Mouse (Mus musculus): ENCODE data around the gene Glp1r.

The Glp1r gene

DNA sequence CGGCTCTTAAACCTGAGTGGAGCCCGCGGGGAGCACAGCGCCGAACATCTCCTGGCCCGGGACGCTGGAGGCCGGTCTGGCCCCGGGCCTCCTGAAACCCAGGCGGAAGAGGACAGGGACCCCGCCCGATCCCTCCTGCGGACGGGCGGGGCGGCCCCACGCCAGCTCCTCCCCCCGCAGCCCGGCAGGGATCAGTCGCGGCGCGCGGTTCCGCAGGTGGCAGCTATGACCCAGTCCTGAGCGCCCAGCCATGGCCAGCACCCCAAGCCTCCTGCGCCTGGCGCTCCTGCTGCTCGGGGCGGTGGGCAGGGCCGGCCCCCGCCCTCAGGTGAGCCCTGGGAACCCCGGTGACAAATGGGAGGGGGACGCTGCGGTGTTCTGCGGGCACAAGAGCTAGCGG lies at the start of gene Glp1r:
Gene Glp1r (plus strand): TSS at position 191 of the 400 bp plus-strand sequence.
- no peak for DNase-seq (ENCODE audit: low read depth, low spot score)

DNA sequence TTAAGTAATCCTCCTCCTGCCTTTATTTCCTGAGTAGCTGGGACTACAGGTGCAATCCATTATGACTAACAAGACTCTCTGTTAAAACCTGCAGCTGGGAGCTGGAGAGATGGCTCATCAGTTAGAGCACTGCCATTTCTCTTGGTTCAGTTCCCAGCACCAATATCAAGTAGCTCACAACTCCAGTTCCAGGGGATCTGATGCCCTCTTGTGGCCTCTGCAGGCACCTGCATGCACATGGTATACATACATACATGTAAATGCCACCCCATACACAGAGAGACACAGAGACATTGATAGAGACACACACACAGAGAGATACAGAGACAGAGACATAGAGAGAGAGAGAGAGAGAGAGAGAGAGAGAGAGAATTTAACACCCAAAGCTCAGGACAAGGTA lies 49.3 kb upstream of the Glp1r start:
- DNase-seq (ENCODE audit: low read depth, low spot score): no peak

DNA sequence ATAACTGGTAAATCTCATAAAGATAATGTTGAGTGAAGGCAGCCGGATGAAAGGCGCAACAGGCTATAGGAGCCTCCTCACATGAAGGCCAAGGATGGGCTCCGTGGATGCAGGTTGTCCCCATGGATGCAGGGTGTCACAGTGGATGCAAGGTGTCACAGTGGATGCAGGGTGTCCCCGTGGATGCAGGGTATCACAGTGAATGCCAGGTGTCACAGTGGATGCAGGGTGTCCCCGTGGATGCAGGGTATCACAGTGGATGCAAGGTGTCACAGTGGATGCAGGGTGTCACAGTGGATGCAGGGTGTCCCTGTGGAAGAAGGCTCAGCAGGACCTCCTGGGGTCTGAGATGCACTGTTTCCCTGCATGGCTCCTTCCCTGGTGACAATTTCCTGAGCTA lies 44.3 kb upstream of the Glp1r start:
- DNase-seq (ENCODE audit: low read depth, low spot score): no peak

DNA sequence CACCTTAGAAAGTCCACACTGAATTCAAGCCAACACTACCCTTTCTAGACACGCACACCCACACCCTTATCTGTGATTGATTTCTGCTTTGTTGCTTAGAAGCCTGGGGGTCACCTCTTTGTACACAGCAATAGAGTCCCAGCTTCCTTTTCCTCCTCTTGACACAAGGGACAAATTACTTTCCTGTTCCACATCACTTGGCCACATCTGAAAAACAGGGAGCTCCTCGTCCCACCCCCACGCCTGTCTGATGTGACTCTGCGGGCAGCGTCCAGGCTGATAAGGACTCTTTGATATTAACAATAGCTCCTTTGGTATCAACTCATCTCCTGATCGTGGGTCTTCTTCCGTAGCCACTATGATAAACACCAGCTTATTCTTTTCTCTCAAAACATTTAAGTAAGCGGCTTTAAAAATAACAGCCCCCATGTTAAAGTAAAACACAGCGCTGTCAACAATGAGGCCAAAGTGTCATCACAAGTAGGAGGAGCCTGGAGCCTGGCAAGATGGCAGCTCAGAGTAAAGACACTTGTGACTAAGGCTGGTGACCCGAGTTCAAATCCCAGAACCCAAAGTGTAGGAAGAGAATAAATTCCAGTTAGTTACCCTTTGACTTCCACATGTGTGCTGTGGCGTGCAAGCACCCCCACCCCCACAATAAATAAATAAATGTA lies 42.9 kb upstream of the Glp1r start:
- DNase-seq (ENCODE audit: low read depth, low spot score): no peak

DNA sequence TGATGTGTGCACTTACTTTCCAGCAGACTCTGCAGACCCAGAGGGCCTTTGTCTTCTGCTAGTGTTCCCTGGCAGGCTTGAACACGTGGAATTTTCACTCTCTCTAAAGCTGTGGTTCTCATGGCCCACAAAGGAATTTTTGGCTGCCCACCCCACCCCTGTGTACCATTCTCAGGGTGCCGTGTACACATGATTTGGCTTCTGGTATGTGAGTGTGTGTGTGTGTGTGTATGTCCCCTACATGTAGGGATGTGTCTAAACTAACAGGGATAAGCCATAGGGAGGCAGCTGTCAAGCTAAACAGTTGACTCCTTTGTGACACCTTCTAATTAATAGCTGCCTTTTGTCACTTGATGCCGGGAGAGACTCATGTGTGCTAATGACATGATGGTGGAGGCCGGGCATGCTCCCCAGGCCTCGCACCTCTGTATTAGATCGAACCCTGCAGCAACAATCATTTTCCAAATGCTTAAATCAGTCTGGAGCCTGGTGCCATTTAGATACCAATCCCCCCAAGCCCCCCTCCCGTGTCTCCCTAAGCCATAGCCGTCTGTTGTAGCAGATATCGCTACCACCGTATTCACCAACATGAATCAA lies 41.5 kb upstream of the Glp1r start:
- DNase-seq (ENCODE audit: low read depth, low spot score): no peak

DNA sequence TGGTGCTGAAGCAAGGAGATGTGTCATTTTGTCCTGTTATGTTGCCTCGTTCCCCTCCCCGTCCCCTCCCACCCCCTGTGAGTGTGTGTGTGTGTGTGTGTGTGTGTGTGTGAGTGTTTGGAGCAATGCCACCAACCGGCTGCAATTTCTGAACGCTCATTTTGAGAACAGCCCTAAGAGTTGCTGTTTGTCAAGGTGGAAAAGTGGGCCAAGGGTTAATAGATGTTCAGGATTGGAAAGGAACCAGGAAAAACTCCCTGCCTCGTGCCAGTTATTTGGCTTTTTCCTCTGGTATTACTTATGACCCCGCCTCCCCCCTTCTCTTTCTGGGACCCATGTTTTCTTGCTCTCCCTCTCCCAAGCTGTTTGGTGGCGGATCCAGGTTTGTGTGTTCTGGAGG lies 41.0 kb upstream of the Glp1r start:
- DNase-seq (ENCODE audit: low read depth, low spot score): no peak

DNA sequence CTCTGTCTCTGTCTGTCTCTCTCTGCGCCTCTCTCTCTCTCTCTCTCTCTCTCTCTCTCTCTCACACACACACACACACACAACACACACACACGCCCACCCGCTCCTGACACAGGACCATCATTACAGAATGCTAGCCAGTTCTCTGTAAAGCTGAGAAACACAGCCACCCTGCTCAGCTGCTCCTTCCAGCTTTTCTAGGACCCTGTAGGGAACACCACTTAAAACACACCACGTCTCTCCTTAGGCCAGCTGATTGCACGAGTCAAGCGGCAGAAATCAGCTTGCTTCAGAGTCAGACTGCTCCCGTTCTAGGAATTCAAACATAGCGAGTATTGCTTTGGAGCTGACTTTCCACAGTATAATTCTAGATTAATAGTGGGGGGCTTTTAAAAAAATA lies 35.3 kb upstream of the Glp1r start:
- DNase-seq (ENCODE audit: low read depth, low spot score): no peak

DNA sequence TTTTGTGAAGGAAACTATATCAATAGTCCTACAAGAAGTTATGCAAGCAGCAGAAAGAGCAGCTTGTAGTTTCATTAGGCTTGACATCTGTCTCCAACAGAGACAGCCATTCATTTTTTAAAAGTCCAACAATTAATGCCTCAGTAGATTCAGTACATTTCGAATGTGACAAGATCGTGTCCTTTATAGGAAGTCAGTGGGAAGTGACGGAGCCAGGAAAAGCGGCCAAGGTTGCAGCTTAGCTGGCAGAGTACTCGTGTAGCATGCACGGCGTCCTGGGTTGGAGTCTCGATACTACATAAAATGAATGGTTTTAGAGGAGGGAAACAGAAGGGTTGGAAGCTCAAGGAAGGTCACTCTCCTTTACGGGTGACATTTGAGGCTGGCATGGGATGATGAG lies 34.7 kb upstream of the Glp1r start:
- DNase-seq (ENCODE audit: low read depth, low spot score): no peak

DNA sequence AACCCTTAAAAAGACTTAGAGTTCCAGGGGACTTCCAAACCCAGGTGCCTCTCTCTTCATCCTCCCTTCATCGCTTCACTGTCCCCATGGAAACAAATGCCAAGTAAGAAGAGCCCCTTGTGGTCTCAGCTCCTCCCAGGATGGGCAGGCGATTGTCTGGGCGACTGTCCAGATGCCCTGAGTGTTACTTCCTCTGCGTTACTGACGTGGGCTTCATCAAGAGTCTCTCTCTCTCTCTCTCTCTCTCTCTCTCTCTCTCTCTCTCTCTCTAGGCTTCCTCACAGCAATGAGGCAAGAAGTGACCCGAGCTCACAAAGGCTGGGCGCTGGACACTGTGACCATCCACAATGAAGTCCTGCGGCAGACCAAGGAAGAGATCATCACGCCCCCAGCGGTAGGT lies 30.6 kb upstream of the Glp1r start:
- DNase-seq (ENCODE audit: low read depth, low spot score): no peak

DNA sequence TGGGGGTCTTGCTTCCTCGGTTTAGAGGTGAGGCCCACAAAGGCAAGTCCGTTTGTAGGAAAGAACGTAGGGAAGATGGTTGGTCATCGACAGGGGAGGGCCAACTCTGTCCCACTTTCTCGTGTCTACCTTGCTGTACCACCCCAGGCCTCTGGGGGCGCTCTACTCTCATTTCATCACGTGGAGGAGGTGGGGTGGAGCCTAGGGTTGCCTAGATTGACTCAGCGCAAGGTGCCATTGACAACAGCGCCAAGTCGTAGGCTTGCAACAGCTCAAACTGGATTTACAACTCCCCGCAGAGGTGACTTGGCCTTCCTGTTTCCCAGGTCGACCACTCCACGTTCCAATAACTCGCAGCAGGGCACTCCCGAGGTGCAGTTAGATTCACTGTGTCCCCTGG lies 27.3 kb upstream of the Glp1r start:
- peak; percentile 29 for DNase-seq (ENCODE audit: low read depth, low spot score)

DNA sequence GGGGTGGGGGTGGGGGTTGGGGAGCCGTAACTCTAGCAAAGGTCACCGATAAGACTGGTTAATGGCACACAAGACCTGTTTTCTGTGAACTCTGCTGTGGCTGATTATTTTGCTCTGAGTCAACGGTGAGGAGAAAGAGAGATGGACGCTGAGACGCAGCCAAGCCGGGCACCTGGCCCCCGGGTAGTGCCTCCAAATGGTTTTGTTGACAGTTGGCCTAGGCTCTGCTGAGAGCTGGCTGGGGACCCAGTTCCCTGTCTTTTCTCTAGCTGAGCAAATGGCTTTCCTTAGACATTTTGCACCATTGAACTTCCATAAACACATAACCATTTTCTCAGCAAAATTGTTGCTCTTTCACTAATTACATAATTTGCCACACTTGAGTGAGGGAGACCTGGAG lies 24.2 kb upstream of the Glp1r start:
- DNase-seq (ENCODE audit: low read depth, low spot score): no peak

DNA sequence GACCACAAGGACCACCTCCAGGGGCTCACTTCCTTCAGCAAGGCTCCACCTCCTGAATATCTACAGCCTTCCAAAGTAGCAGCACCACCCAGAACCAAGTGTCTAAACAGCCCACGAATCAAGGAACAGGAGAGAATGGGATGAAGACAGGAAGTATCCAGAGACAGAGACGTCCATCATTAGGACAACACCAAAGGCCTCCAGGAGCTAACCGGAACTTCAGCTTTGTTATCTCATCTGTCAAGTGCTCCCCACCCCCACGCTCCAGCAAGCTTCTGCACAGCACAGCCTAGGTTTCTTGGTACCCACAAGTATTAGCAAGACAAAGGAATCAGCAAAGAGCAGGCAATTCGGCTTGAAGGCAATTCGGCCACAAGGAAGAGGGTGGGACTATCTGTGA lies 23.0 kb upstream of the Glp1r start:
- no peak for DNase-seq (ENCODE audit: low read depth, low spot score)

DNA sequence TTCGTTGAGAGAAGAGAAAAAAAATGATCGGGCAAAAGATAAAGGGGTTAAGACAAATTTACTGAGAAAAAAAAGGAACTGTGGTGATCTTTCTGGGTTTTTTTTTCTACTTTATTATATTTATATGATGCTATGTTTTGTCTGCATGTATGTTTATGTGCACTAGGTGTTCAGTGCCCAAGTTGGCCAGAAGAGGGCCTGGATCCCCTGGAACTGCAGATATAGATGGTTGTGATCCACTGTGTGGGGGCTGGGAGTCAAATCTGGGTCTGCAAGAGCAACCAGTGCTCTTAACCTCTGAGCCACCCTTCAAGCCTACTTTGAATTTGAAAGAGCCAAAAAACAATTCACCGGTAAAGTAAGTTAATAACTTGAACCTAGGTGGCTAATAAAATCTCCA lies 21.2 kb upstream of the Glp1r start:
- DNase-seq (ENCODE audit: low read depth, low spot score): no peak

DNA sequence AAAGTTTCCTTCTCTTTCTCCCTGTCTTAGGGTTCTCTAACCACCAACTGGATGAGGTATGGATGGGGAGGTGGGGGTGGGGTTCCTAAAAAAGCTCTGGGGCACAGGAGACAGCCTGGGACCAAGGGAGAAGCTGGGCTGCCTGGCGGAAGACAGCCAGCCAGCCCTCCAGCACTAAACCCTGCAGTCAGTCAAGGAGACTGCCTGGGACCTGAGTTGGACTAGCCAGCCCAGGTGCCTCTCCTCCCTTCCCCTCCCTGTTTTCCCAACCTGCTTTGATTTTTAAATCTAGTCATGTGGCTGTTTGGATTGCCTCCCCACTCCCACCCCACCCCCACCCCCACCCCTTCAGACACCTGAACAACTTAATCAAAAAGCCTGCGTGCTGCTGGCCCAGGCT lies 20.6 kb upstream of the Glp1r start:
- DNase-seq (ENCODE audit: low read depth, low spot score): no peak

DNA sequence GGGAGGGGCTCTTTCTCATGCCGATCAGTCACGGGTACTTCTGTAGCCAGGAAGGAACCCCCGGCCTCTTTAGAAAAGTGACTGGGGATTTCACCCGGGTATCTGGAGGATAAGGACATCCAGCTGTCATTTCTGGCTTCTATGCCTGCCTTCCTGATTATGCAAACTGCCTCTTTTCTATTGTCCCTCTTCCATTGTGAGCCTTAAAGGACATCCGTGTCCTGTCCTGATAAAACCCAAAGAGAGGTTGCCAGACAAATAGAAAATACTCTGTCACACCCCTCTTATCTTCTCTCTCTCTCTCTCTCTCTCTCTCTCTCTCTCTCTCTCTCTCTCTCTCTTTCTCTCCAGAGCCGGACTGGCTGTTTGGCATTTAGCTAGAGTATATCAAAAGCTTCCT lies 19.4 kb upstream of the Glp1r start:
- no peak for DNase-seq (ENCODE audit: low read depth, low spot score)

DNA sequence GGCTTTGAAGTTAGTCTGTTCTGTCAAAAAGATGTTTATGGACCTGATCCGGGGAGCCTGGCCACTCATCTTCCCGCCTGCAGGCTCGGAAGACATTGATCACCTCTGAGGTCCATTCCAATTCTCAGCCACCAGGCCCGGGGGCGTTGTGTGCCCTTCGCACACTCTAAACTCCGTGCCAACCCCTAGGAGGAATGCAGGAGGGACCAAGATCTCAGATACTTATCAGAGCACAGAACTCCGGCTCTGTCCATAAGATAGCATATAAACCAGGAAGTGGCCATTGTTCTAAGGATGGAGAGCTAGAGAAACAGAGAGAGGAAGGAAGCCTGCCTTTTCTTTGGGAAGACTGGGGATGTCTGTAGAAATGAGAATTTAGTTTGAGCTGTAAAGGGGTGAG lies 18.1 kb upstream of the Glp1r start:
- no peak for DNase-seq (ENCODE audit: low read depth, low spot score)

DNA sequence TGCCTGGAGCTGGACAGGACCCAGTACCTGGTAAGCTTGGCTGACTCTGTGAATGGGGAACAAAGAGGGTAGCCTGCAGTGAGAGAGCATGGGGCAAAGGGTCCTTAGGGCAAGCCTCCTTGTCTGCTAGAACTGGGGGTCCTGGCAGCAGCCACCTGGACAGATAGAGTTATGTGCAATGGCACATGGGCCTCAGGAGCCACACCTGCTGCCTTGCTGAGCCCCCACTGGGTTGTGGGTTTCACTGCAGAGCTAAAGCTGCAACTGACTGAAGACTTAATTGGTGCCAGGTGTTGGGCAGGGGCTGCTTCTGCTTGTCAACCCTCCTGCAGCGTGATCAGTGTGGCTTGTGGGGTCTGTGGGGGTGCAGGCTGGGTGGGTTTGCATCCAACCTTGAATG lies 9.5 kb upstream of the Glp1r start:
- DNase-seq (ENCODE audit: low read depth, low spot score): no peak

DNA sequence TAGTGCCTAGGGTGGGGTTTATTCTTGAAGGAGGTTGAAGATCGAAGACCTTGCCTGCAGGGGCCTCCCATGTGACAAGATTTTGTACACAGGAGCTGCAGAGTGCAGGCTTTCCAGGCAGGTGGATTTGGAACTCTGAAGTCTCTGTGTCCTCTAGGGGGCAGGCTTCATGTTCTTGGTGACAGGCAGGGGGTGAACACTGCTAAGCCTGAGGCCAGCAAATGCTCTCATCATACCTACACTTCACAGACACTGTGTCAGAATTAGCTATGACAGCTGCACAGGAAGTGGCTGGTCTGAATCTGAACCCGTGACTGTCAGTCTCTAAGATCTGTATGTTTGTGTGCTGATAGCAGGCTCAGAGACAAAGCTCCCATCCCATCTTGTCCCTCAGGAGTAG lies 8.9 kb upstream of the Glp1r start:
- DNase-seq (ENCODE audit: low read depth, low spot score): no peak

DNA sequence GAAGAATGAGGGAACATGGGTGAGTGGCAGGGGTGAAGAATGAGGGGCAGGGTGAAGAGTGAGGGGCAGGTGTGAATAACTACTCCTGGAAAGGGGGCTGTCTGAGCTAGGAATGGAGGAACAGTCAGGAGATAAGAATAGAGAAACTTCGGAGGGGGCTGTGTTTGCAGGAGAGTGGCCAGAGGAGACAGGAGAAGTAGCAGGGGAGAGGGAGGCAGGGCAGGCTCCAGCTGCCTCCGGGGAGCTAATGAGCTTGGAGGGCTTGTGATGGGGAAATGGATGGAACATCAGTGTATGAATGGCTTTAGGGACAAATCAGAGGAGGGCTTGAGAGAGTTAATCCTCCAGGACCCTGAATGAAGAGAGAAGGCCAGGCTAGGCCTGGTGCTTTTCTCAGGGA lies 4.5 kb upstream of the Glp1r start:
- DNase-seq (ENCODE audit: low read depth, low spot score): no peak

DNA sequence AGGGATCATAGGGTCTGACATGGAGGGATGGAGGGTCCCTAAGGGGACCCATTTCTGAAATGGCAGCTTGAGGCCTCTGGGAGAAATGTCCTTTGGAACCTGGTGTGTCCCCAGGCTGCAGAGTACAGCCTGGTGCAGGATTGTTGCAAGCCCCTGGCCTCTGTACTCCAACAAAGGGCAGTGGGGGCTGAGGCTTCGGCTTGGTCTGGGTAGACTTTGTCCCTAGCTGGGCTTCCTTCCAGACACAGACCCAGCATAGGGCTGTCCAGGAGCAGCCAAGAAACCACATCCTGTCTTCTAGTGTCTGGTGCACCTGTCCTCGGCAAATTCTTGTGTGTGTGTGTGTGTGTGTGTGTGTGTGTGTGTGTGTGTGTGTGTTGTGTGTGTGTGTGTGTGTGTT lies 2.5 kb downstream of the Glp1r start:
- DNase-seq (ENCODE audit: low read depth, low spot score): no peak

DNA sequence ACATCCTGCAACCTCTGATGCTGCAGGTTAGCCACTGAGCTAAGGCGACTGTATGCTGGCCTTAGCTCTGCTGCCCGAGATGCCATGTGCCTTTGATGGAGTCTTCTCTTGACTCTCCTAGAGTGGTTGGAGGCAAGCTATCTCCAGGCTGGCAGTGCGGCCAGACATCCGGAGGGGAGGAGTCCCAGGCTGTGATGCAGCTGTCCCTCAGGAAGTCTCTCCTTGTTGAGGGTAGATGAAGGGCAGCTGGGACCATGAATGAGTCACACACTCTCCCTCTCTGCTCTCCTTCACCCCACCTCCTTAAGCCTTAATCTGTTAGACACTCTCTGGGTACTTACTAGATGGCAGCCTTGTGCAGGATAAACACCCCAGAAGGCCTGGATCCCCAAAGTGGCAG lies 6.0 kb downstream of the Glp1r start:
- DNase-seq (ENCODE audit: low read depth, low spot score): no peak

DNA sequence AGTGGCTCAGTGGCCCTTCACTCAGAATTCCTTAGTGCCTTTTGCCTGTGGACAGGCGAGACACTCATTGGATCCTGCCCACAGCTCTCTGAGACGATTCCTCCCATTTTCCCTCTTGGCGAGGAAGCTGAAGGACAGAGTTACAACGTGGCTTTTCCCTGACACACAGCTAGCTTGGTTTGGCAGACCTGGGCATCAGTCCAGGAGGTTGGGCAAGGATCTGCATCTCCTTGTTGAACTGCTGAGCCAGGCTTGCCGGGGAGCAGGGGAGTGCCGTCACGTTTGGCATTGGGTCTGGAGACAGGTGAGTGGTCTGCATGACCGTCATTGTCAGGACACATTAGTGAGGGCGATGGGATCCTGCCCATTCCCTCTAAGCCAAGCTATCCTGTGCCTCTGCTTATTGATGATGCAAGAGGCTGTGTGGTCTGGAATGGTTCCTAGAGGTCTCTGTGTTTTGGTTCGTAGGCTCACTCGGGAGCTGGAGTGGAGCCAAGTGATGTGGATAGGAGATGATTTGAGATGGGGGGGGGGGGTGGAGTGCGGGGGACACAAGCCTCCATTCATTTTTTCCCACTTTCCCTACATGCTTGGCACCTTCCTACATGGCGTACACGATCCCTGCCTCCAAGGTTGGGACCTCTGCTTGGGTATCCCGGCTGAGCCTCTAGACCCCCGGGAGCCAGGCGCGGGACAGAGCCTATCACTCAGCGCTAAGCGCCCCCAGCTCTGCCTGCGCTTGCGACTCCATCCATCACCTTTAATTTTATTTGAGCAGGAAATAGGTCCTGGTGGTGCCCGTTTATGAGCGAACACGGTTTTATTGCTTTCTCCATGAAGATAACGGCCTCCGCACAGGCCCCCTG lies 9.5 kb downstream of the Glp1r start:
- DNase-seq (ENCODE audit: low read depth, low spot score): no peak

DNA sequence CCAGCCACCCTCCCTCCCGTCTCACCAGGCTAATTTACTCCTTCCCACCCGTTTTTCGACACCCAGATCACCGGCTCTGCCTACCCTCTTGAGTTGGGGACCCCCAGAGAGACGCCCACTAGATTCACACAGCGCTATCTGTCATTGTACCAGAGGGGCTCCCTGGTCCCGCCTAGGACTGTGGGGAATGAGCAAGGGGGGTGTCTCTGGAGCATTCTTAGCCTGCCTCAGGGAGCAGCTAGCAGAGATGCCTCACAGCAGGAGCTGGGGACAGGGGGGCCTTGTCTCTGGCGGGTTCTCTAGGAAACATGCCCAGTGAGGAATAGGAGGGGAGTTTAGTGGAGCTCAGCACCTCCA lies 10.1 kb downstream of the Glp1r start:
- DNase-seq (ENCODE audit: low read depth, low spot score): no peak

Measured in c-Kit-negative CD71-positive TER-119-positive erythroid progenitor cells, embryonic 14.5 days (primary cell).